Mouse (Mus musculus) neural tube, embryonic 12.5 days (tissue): Measurements from ENCODE around the gene Sart3. TPM values are rescaled to one million over a fixed set of nuclear protein-coding genes. Genes with fewer than 3 reads are reported as not detected.
"Not testable (repeated sequence)": the region's sequence is repeated elsewhere in the genome, so short reads cannot be mapped to it uniquely, and the experiment has no call there.

Experiments used
- ATAC-seq: fragments of 200-750 bp; cut with Nextera tagmentation; 2 replicates; pipeline ENCODE4 v1.8.0; 2017; ENCODE audit warnings: low read depth, mild to moderate bottlenecking, moderate TSS enrichment, moderate library complexity; ENCODE audit not compliant: low FRiP score
- H3K27ac ChIP-seq: fragments of 300-500 bp; sonication (generic); 2 replicates; pipeline ENCODE4 v1.5.1; 2016
- H3K27me3 ChIP-seq: fragments of 300-500 bp; sonication (generic); replicated peaks from 2 replicates; pipeline ENCODE4 v1.6.1; 2016; ENCODE audit warnings: mild to moderate bottlenecking
- H3K36me3 ChIP-seq: fragments of 300-500 bp; sonication (generic); 2 replicates; pipeline ENCODE4 v1.6.1; 2016; ENCODE audit warnings: mild to moderate bottlenecking
- H3K4me1 ChIP-seq: fragments of 300-500 bp; sonication (generic); 2 replicates; pipeline ENCODE4 v1.6.1; 2016
- H3K4me2 ChIP-seq: fragments of 300-500 bp; sonication (generic); replicated peaks from 2 replicates; pipeline ENCODE4 v1.6.1; 2016; ENCODE audit warnings: mild to moderate bottlenecking
- H3K4me3 ChIP-seq: fragments of 300-500 bp; sonication (generic); 2 replicates; pipeline ENCODE4 v1.5.1; 2016
- H3K9ac ChIP-seq: fragments of 300-500 bp; sonication (generic); 2 replicates; pipeline ENCODE4 v1.6.1; 2016; ENCODE audit warnings: mild to moderate bottlenecking
- H3K9me3 ChIP-seq: fragments of 300-500 bp; sonication (generic); 2 replicates; pipeline ENCODE4 v1.6.1; 2016; ENCODE audit warnings: mild to moderate bottlenecking
- WGBS: fragments of 180-500 bp; shearing (Covaris S2); methylation state at CpG from one replicate; pipeline ENCODE4 v1.1.7; 2016; 5-methylcytosine and 5-hydroxymethylcytosine counted together
- polyA plus RNA-seq: library from polyadenylated mRNA; unstranded; fragments of >200 nt; fragmentation: Nextera tagmentation; extraction: Ambion mirVana; gene quantifications from 2 replicates; pipeline ENCODE4 v1.2.1, GENCODE M21; 2016

Gene Sart3
- polyA plus RNA-seq, 1 experiment from 2014 or later = 69.1 TPM

DNA sequence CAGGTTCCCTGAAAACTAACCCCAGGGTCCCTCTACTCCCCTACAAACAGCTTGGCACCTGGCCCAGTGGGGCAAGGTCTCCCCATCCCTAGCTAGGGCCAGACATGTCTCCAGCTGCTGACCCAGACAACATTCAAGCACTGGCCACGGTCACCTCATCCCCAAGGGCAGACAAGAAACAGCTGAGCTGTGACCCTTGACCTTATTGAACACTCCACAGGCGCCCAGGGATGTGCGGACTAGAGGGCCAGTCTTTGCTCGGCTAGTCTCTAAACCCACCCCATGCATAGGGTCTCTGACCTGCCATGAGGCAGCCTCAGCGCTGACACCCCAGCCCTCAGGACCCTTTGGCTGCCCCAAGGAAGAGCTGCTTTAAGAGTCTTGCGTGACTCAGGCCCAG lies 16.3 kb upstream of the Sart3 start:
- H3K27me3 ChIP-seq = no peaks in the 10 kb centered on the region
- H3K4me2 ChIP-seq = no peak overlapping the region
- no peak overlapping the region for H3K9ac ChIP-seq
- 33% methylated on average over 6 of the region's 6 CpGs for WGBS
- H3K4me3 ChIP-seq = no peak overlapping the region
- no peak overlapping the region for H3K27ac ChIP-seq
- H3K4me1 ChIP-seq = peaks cover 14% of the 10 kb centered on the region
- no peaks in the 10 kb centered on the region for H3K9me3 ChIP-seq
- no peak for ATAC-seq
- no peaks in the 10 kb centered on the region for H3K36me3 ChIP-seq

DNA sequence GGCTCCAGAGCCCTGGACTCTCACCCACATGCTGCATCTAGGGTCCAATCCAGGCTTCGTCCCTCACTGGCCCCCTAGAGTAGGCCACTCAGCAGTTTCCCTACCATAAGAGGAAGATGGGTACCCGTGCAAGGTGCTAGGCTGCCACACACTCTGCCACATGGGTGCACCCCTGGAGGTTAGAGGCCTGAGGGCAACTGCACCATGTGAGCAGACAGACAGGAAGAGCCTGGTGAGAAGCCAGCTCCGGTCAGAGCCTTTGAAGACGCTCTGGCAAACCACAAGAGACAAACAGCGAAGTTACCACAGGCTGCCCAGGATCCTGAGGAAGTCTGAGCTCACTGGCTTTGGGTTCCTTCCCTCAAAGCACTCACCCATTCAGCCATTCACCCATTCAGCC lies 14.7 kb upstream of the Sart3 start:
- Histone ChIP-seq H3K4me1 (peaks cover 17% of the 10 kb centered on the region), H3K4me2 (no peak overlapping the region), H3K9ac (no peak overlapping the region), H3K36me3 (no peaks in the 10 kb centered on the region), H3K4me3 (no peak overlapping the region), H3K27ac (no peak overlapping the region), H3K27me3 (no peaks in the 10 kb centered on the region), H3K9me3 (no peaks in the 10 kb centered on the region)
- 78% methylated on average over 5 of the region's 5 CpGs for WGBS
- ATAC-seq = no peak

DNA sequence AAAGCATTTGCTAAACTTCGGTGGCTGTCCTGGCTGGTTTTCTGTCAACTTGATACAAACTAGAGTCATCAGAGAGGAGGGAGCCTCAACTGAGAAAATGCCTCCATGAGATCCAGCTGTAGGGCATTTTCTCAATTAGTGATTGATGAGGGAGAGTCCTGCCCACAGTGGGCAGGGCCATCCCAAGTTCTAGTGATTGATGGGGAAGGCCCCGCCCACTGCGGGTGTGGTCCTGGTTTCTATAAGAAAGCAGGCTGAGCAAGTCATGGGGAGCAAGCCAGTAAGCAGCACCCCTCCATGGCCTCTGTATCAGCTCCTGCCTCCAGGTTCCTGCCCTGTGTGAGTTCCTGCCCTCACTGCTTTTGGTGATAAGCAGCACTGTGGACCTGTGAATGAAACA lies 11.8 kb upstream of the Sart3 start:
- H3K36me3 ChIP-seq, ATAC-seq, H3K9ac ChIP-seq, H3K9me3 ChIP-seq, H3K4me3 ChIP-seq, H3K27ac ChIP-seq, H3K27me3 ChIP-seq: not testable (repeated sequence)
- H3K4me1 ChIP-seq = peaks cover 12% of the 10 kb centered on the region
- H3K4me2 ChIP-seq = peak overlapping the region; percentile 4; the same call in 1 of the 2 replicates
- WGBS = 34% methylated on average over 3 of the region's 3 CpGs

DNA sequence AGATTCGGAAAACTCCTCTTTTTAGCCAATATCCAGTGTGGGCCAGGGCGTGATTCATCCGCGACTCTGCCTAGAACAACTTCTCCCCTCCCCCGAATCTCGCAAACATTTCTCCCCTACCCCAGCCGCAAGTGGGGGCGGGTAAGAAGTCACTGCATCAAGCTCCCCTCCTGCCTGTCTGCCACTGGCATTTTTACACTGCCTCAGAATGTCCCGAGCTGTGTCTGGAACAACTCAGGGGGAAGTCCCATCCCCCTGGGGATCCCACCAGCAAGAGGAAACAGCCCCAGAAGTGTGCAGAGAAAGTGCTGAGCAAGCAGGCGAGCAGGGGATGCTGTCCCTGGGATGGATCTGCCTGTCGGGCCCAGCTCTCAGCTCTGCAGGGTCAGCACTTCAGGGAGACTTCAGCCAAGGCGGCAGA lies 11.3 kb upstream of the Sart3 start:
- Histone ChIP-seq H3K4me1 (peaks cover 7% of the 10 kb centered on the region; the same call in 1 of the 2 replicates), H3K4me3 (no peak overlapping the region), H3K9me3 (no peaks in the 10 kb centered on the region), H3K36me3 (0 out of 2 replicates have a peak, but pooled peaks cover under 1% of the 10 kb centered on the region), H3K27ac (no peak overlapping the region; the same call in 1 of the 2 replicates), H3K4me2 (peak overlapping the region; percentile 4; the same call in 1 of the 2 replicates), H3K27me3 (no peaks in the 10 kb centered on the region), H3K9ac (no peak overlapping the region)
- 20% methylated on average over 12 of the region's 12 CpGs for WGBS
- no peak for ATAC-seq

DNA sequence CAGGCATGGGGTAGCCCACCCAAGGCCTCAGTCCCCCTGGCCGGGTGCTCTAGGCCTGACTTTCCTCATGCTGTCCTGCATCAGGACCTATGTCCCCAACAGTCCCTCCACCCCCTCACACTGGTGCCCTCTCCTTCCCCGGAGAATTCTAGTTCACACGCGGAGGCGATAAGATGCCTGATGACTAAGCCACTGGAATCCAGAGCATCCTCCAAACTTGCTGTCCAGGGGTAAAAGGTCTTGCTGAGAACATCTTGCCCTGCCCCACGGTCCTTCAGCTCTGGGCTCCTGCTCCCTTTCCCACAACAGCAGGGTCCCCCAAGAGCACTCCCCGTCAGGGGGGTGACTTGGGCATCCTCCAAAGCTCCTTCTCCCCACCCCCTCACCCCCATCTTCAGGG lies 10.3 kb upstream of the Sart3 start:
- H3K36me3 ChIP-seq = 0 out of 2 replicates have a peak, but pooled peaks cover 3% of the 10 kb centered on the region
- H3K9ac ChIP-seq = no peak overlapping the region
- H3K27ac ChIP-seq = no peak overlapping the region
- H3K4me2 ChIP-seq = no peak overlapping the region
- H3K4me1 ChIP-seq = 0 out of 2 replicates have a peak, but pooled peaks cover 6% of the 10 kb centered on the region
- WGBS = 89% methylated on average over 7 of the region's 7 CpGs
- no peak overlapping the region for H3K4me3 ChIP-seq
- H3K9me3 ChIP-seq = no peaks in the 10 kb centered on the region
- H3K27me3 ChIP-seq = no peaks in the 10 kb centered on the region
- ATAC-seq = no peak

DNA sequence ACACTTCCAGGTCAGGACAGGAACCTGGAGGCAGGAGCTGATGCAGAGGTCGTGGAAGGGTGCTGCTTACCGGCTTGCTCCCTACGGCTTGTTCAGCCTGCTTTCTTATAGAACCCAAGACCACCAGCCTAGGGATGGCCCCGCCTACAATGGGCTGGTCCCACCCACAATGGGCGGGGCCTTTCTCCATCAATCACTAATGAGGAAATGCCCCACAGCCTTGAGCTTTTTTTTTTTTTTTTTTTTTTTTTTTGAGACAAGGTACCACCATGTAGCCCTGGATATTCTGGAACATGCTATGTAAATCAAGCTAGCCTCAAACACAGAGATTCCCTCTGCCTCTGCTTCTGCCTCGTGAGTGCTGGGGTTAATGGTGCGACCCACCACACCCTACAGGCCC lies 9.6 kb upstream of the Sart3 start:
- no peak overlapping the region for H3K27ac ChIP-seq
- no peak overlapping the region for H3K4me2 ChIP-seq
- no peak overlapping the region for H3K4me3 ChIP-seq
- 0 out of 2 replicates have a peak, but pooled peaks cover 6% of the 10 kb centered on the region for H3K4me1 ChIP-seq
- ATAC-seq = no peak
- H3K27me3 ChIP-seq = no peaks in the 10 kb centered on the region
- no peaks in the 10 kb centered on the region for H3K9me3 ChIP-seq
- WGBS = 81% methylated on average over 7 of the region's 7 CpGs
- peaks cover 8% of the 10 kb centered on the region for H3K36me3 ChIP-seq
- no peak overlapping the region for H3K9ac ChIP-seq

DNA sequence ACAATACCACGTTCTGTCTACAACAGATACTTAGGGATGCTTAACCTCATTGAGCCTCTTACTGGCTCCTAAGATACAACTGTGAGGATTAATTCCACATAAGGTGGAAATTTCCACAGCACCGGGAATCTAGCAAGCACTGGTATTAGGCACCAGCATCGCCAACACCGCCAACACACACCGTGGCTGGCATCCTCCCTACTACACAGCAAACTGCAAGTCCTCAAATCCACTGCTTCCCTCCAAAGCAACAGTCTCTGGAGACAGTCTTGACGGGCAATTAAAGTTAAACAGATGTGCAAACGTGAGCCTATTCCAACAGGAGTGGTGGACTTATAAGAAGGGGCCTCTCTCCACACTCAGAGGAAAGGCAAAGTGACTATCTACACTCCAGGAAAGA lies 8.9 kb upstream of the Sart3 start:
- Histone ChIP-seq H3K36me3 (peaks cover 14% of the 10 kb centered on the region), H3K27me3 (no peaks in the 10 kb centered on the region), H3K9me3 (no peaks in the 10 kb centered on the region), H3K9ac (no peak overlapping the region), H3K4me1 (0 out of 2 replicates have a peak, but pooled peaks cover 6% of the 10 kb centered on the region), H3K4me2 (no peak overlapping the region), H3K27ac (no peak overlapping the region), H3K4me3 (no peak overlapping the region)
- no peak for ATAC-seq
- WGBS = 79% methylated on average over 7 of the region's 7 CpGs

DNA sequence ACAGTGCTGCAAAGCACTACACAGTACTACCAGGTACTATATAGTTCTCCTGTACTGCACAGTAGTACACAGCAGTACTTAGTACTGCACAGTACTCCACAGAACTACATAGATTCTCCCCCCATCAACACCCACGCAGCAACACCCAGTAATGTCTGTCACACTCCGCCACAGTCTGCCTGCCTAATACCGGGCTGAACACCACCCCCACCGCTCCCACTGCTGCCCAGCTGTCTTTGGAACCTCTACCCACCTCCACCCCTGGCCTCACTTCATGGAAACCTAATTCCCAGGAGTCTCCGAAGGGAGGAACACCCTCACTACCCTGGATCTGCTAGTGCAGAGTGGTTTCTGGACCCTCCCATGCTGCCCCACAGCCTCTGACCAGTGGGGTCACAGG lies 8.5 kb upstream of the Sart3 start:
- Histone ChIP-seq H3K4me3 (no peak overlapping the region), H3K4me1 (0 out of 2 replicates have a peak, but pooled peaks cover 6% of the 10 kb centered on the region), H3K9me3 (no peaks in the 10 kb centered on the region), H3K27me3 (no peaks in the 10 kb centered on the region), H3K4me2 (no peak overlapping the region), H3K9ac (no peak overlapping the region), H3K36me3 (peaks cover 19% of the 10 kb centered on the region), H3K27ac (no peak overlapping the region)
- no peak for ATAC-seq
- whole genome bisulfite sequencing = 88% methylated on average over 5 of the region's 5 CpGs

DNA sequence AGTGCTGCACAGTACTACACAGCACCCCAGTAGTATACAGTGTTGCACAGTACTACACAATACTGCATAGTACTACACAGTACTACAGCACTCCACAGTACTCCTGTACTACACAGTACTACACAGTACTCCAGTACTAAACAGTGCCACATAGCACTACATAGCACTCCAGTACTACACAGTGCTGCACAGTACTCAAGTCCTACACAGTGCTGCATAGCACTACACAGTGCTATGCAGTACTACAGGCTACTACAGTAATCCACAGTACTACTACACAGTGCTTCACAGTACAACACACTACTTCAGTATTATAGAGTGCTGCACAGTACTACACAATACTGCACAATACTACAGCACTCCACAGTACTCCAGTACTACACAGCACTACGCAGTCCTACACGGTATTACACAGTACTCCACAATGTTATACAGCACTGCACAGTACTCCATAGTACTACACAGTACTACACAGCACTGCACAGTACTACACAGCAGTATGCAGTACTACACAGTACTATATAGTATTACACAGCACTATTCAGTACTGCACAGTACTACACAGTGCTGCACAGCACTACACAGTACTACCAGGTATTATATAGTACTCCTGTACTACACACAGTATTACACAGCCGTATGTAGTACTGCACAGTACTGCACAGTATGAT lies 7.9 kb upstream of the Sart3 start:
- Histone ChIP-seq H3K9ac (no peak overlapping the region), H3K27ac (no peak overlapping the region), H3K4me3 (no peak overlapping the region), H3K4me1 (0 out of 2 replicates have a peak, but pooled peaks cover 6% of the 10 kb centered on the region), H3K9me3 (no peaks in the 10 kb centered on the region), H3K4me2 (no peak overlapping the region), H3K36me3 (peaks cover 23% of the 10 kb centered on the region), H3K27me3 (no peaks in the 10 kb centered on the region)
- no peak for ATAC-seq
- 98% methylated on average over 3 of the region's 3 CpGs for WGBS

DNA sequence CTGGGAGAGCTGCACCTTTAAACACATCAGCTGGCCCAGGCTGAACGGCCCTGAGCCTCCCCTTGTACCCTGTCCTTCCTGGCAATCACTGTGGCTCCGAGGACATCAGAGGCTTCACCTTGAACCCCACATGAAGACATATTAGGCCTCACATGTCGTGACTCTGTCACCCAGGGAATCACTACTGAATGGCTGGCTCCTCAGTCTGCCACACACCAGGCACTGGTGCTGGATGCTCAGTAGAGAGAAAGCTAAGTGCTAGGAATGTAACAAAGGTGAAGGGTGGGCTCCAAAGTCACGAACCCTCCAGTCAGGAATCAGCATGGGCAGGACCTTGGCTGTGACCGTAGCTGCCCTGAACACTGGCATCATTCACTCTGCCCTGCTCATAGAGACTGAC lies 7.3 kb upstream of the Sart3 start:
- ATAC-seq = no peak
- no peaks in the 10 kb centered on the region for H3K27me3 ChIP-seq
- peaks cover 29% of the 10 kb centered on the region for H3K36me3 ChIP-seq
- H3K9me3 ChIP-seq = no peaks in the 10 kb centered on the region
- H3K4me3 ChIP-seq = no peak overlapping the region
- H3K4me2 ChIP-seq = no peak overlapping the region
- 0 out of 2 replicates have a peak, but pooled peaks cover 6% of the 10 kb centered on the region for H3K4me1 ChIP-seq
- no peak overlapping the region for H3K9ac ChIP-seq
- WGBS = 83% methylated on average over 5 of the region's 5 CpGs
- H3K27ac ChIP-seq = no peak overlapping the region

DNA sequence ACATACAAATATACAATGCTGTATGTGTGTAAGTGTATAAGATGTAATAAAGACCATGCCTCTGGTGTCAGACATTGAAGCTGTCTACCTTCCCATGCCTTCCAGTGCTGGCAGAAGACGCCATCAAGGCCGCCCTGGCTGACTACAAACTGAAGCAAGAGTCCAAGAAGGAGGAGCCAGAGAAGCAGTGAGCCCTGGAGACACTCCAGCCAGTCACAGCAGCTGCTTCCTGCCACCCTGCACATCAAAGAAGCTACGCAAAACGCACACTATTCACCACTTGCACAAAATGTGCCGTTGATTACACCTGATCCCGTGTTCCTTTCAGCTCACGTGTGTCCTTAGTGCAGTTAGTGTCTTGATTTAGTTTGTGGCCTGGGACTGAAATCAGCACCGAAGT lies 5.4 kb upstream of the Sart3 start:
- peaks cover 33% of the 10 kb centered on the region for H3K36me3 ChIP-seq
- not testable (repeated sequence) for H3K4me2 ChIP-seq, H3K4me1 ChIP-seq, H3K27me3 ChIP-seq, H3K4me3 ChIP-seq, H3K9ac ChIP-seq, H3K9me3 ChIP-seq, H3K27ac ChIP-seq, ATAC-seq
- 91% methylated on average over 8 of the region's 8 CpGs for WGBS

DNA sequence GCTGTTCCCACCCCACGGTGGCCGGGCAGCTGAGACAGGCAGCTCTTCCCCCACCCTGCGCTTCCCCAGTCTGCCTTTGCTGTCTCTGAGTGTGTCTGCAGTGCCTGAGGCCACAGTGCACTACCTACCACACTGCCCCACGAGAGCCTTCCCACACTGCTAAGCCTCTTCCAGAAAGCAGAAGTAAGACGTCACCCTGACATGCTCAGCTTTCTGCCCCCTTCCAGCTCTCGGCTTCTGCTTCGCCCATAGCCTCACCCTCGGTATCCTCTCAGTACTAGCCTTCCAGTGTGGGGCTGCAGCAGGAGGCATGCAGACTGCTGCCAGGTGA lies 4.6 kb upstream of the Sart3 start:
- H3K4me3 ChIP-seq = no peak overlapping the region
- H3K36me3 ChIP-seq = peaks cover 33% of the 10 kb centered on the region
- peaks cover 9% of the 10 kb centered on the region for H3K4me1 ChIP-seq
- H3K9me3 ChIP-seq = no peaks in the 10 kb centered on the region
- no peak for ATAC-seq
- H3K27me3 ChIP-seq = no peaks in the 10 kb centered on the region
- WGBS = 94% methylated on average over 8 of the region's 8 CpGs
- no peak overlapping the region for H3K9ac ChIP-seq
- no peak overlapping the region for H3K4me2 ChIP-seq
- no peak overlapping the region for H3K27ac ChIP-seq
